Mouse (Mus musculus): ENCODE measurements around the gene Ereg.

DNA sequence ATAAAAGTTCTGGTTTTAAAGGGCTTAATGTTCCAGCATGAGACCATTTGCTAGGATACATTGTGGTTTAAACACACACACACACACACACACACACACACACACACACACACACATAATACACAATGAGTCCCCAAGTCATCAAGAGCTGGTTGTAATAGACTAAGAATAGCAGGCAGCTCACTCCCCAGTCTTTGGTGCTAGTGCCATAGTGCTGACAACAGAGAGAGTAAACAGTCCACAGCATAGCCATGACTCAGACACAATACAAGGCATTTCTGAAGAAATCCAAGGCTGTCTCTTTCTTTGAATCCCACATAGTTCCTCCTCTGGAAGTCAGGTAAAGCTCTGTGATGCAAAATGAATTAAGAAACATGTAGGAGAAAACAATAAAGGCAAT, 44.2 kb downstream of the Ereg start:
- no peak for TF ChIP-seq MXI1 (IDR thresholded peaks at IDR 0.05; ENCODE audit: low read depth, low read length)
- TF ChIP-seq TBP (conservative IDR thresholded peaks at IDR 0.05; ENCODE audit: low read depth, low read length) = no peak
- TF ChIP-seq ZC3H11A (IDR thresholded peaks at IDR 0.05; ENCODE audit: low read depth, low read length) = no peak
- no peak for TF ChIP-seq POLR2A (IDR thresholded peaks at IDR 0.05; ENCODE audit: low read depth, low read length)
- no peak for TF ChIP-seq CTCF (conservative IDR thresholded peaks at IDR 0.05 in 1 of 2, IDR thresholded peaks at IDR 0.05 in 1 of 2; ENCODE audit: low read depth in 2 of 2, low read length in 2 of 2)
- no peak for TF ChIP-seq ZMIZ1 (IDR thresholded peaks at IDR 0.05; ENCODE audit: low read depth, low read length)
- no peak for TF ChIP-seq POLR2AphosphoS2 (IDR thresholded peaks at IDR 0.05; ENCODE audit: low read depth, low read length)
- no peak for TF ChIP-seq USF1 (IDR thresholded peaks at IDR 0.05; ENCODE audit: low read depth, low read length)
